Mouse (Mus musculus) cortical plate, adult 2 months (tissue): ENCODE measurements around the gene A930018P22Rik.

Source experiments
- CTCF ChIP-seq: fragments of 200-500 bp; IDR thresholded peaks from 2 replicates; pipeline ENCODE4 v1.5.1; 2011; ENCODE audit warnings: mild to moderate bottlenecking, control low read depth, low read length; ENCODE audit not compliant: insufficient read depth; ENCODE audit errors: extremely low read depth
- POLR2A ChIP-seq: fragments of 200-500 bp; IDR thresholded peaks from 2 replicates; pipeline ENCODE4 v1.6.1; 2011; ENCODE audit warnings: mild to moderate bottlenecking, low read length, control low read depth; ENCODE audit not compliant: insufficient read depth; ENCODE audit errors: extremely low read depth

GRCm38 (mm10) chr2:104172695-104173348 is 50.3 kb downstream of the A930018P22Rik start:
- TF ChIP-seq POLR2A (no peak), CTCF (no peak)
